ENCODE assay signal across 9 mouse cellular contexts in genomic region chr10:79971183-79971497, GRCm38 (mm10). TPM values are rescaled to one million over a fixed set of nuclear protein-coding genes. Genes with fewer than 3 reads are reported as not detected.
DNase-seq lines count a peak whose midpoint lies in the region; ATAC-seq lines count a peak whose summit lies in the region.
"Had no signal": no experiment of that assay in that cellular context is flagged by ENCODE, and none has a peak within 500 bp of the region (broad histone marks: within the 10 kb centered on the region; RNA-seq: fewer than 3 reads in every experiment).

No protein-coding gene starts in this region.

- peak overlapping the region; percentile 69 for H3K9ac ChIP-seq in embryonic facial prominence, embryonic 12.5 days
- H3K9ac ChIP-seq in intestine, embryonic 15.5 days = peak overlapping the region; percentile 52
- peak overlapping the region; percentile 47; the same call in 1 of the 2 replicates for H3K9ac ChIP-seq in neural tube, embryonic 12.5 days

- H3K36me3 ChIP-seq in embryonic facial prominence, embryonic 12.5 days = peaks cover 46% of the 10 kb centered on the region
- H3K36me3 ChIP-seq in intestine, embryonic 15.5 days = peaks cover 32% of the 10 kb centered on the region
- H3K36me3 ChIP-seq in neural tube, embryonic 12.5 days = peaks cover 45% of the 10 kb centered on the region

- H3K4me3 ChIP-seq in embryonic facial prominence, embryonic 12.5 days = peak overlapping the region; percentile 54
- H3K4me3 ChIP-seq in intestine, embryonic 15.5 days (replicated peaks) = peak overlapping the region; percentile 43
- H3K4me3 ChIP-seq in neural tube, embryonic 12.5 days = peak overlapping the region; percentile 23; the same call in 1 of the 2 replicates

- ATAC-seq in embryonic facial prominence, embryonic 12.5 days (ENCODE audit: insufficient number of reproducible peaks, insufficient read depth, low FRiP score, low TSS enrichment) = no peak
- ATAC-seq in intestine, embryonic 15.5 days = 0 out of 2 replicates have a peak, but pooled peaks have one; percentile 11
- ATAC-seq in neural tube, embryonic 12.5 days (ENCODE audit: low FRiP score, low read depth) = no peak

- peak overlapping the region; percentile 87 for H3K4me2 ChIP-seq in embryonic facial prominence, embryonic 12.5 days (replicated peaks)
- H3K4me2 ChIP-seq in intestine, embryonic 15.5 days (replicated peaks) = peak overlapping the region; percentile 88
- peak overlapping the region; percentile 60 for H3K4me2 ChIP-seq in neural tube, embryonic 12.5 days (replicated peaks)

- peaks cover 7% of the 10 kb centered on the region; the same call in 1 of the 2 replicates for H3K4me1 ChIP-seq in embryonic facial prominence, embryonic 12.5 days
- H3K4me1 ChIP-seq in intestine, embryonic 15.5 days (replicated peaks) = peaks cover 9% of the 10 kb centered on the region
- H3K4me1 ChIP-seq in neural tube, embryonic 12.5 days = peaks cover 9% of the 10 kb centered on the region

- peak overlapping the region; percentile 41; the same call in 1 of the 2 replicates for H3K27ac ChIP-seq in embryonic facial prominence, embryonic 12.5 days
- H3K27ac ChIP-seq in intestine, embryonic 15.5 days = no peak overlapping the region
- no peak overlapping the region for H3K27ac ChIP-seq in neural tube, embryonic 12.5 days

- peak; percentile 44 to 61 for DNase-seq in kidney, postnatal 4 days
- no peak for DNase-seq in kidney, postnatal 25 days
- DNase-seq in gastrocnemius, postnatal 10 days = no peak
- DNase-seq in layer of hippocampus, adult 18-20 months (ENCODE audit: low spot score in 2 of 2) = no peak
- no peak for DNase-seq in adrenal gland, postnatal 10 days
- DNase-seq: lung, postnatal 4 days had no signal

- peaks cover 19% of the 10 kb centered on the region; the same call in 1 of the 2 replicates for H3K27me3 ChIP-seq in embryonic facial prominence, embryonic 12.5 days
- H3K27me3 ChIP-seq in intestine, embryonic 15.5 days (replicated peaks) = peaks cover 33% of the 10 kb centered on the region
- peaks cover 41% of the 10 kb centered on the region for H3K27me3 ChIP-seq in neural tube, embryonic 12.5 days (replicated peaks)

- H3K9me3 ChIP-seq in embryonic facial prominence, embryonic 12.5 days = no peaks in the 10 kb centered on the region
- H3K9me3 ChIP-seq in intestine, embryonic 15.5 days = no peaks in the 10 kb centered on the region
- H3K9me3 ChIP-seq in neural tube, embryonic 12.5 days = no peaks in the 10 kb centered on the region

- 3% methylated on average over 21 of the region's 21 CpGs for WGBS in embryonic facial prominence, embryonic 12.5 days
- WGBS in intestine, embryonic 15.5 days = 3% methylated on average over 21 of the region's 21 CpGs
- 4% methylated on average over 21 of the region's 21 CpGs for WGBS in neural tube, embryonic 12.5 days

RNA-seq across cellular contexts. Expression of gene Grin3b, which starts 0.6 kb away (rescaled TPM):
- polyA plus RNA-seq in embryonic facial prominence, embryonic 12.5 days (2016; fragmentation: Nextera tagmentation; extraction: Ambion mirVana) = 0.50 and 0.92 TPM in 2 replicates
- 0.11 TPM in 2 replicates for polyA plus RNA-seq in intestine, embryonic 15.5 days (2015; fragmentation: Nextera tagmentation; extraction: Ambion mirVana)
- polyA plus RNA-seq in neural tube, embryonic 12.5 days (2016; fragmentation: Nextera tagmentation; extraction: Ambion mirVana) = 0.24 and 0.40 TPM in 2 replicates
- under 1 TPM; 0.14 to 0.38 TPM for total RNA-seq in gastrocnemius, postnatal 10 days (2021)
- under 1 TPM in 1 of 2 experiments, not detected in 1; 0.15 TPM for total RNA-seq in layer of hippocampus, adult 18-20 months (2021)
- total RNA-seq in adrenal gland, postnatal 10 days (2021) = under 1 TPM; 0.27 to 0.36 TPM

RNA-seq across cellular contexts. Expression of gene Wdr18, which starts 11.2 kb away (rescaled TPM):
- polyA plus RNA-seq in embryonic facial prominence, embryonic 12.5 days (2016; fragmentation: Nextera tagmentation; extraction: Ambion mirVana) = 118 and 120 TPM in 2 replicates
- polyA plus RNA-seq in intestine, embryonic 15.5 days (2015; fragmentation: Nextera tagmentation; extraction: Ambion mirVana) = 90.3 and 94.8 TPM in 2 replicates
- polyA plus RNA-seq in neural tube, embryonic 12.5 days (2016; fragmentation: Nextera tagmentation; extraction: Ambion mirVana) = 84.5 and 98.3 TPM in 2 replicates
- total RNA-seq in gastrocnemius, postnatal 10 days (2021) = 10 to 100 TPM; 18.0 to 21.8 TPM
- 10 to 100 TPM; 40.3 to 42.1 TPM for total RNA-seq in layer of hippocampus, adult 18-20 months (2021)
- 10 to 100 TPM; 32.4 to 34.9 TPM for total RNA-seq in adrenal gland, postnatal 10 days (2021)

RNA-seq across cellular contexts. Expression of gene Tmem259, which starts 13.0 kb away (rescaled TPM):
- 24.3 and 25.9 TPM in 2 replicates for polyA plus RNA-seq in embryonic facial prominence, embryonic 12.5 days (2016; fragmentation: Nextera tagmentation; extraction: Ambion mirVana)
- polyA plus RNA-seq in intestine, embryonic 15.5 days (2015; fragmentation: Nextera tagmentation; extraction: Ambion mirVana) = 18.1 and 19.6 TPM in 2 replicates
- 26.3 and 27.7 TPM in 2 replicates for polyA plus RNA-seq in neural tube, embryonic 12.5 days (2016; fragmentation: Nextera tagmentation; extraction: Ambion mirVana)
- total RNA-seq in gastrocnemius, postnatal 10 days (2021) = 10 to 100 TPM; 85.5 to 90.8 TPM
- 100 to 1,000 TPM; 118 to 123 TPM for total RNA-seq in layer of hippocampus, adult 18-20 months (2021)
- total RNA-seq in adrenal gland, postnatal 10 days (2021) = 100 to 1,000 TPM; 143 to 146 TPM

RNA-seq across cellular contexts. Expression of gene Cnn2, which starts 17.2 kb away (rescaled TPM):
- polyA plus RNA-seq in embryonic facial prominence, embryonic 12.5 days (2016; fragmentation: Nextera tagmentation; extraction: Ambion mirVana) = 311 and 313 TPM in 2 replicates
- polyA plus RNA-seq in intestine, embryonic 15.5 days (2015; fragmentation: Nextera tagmentation; extraction: Ambion mirVana) = 239 and 242 TPM in 2 replicates
- 106 and 107 TPM in 2 replicates for polyA plus RNA-seq in neural tube, embryonic 12.5 days (2016; fragmentation: Nextera tagmentation; extraction: Ambion mirVana)
- 10 to 100 TPM; 26.1 to 38.6 TPM for total RNA-seq in gastrocnemius, postnatal 10 days (2021)
- 1 to 10 TPM; 3.6 to 5.2 TPM for total RNA-seq in layer of hippocampus, adult 18-20 months (2021)
- 10 to 100 TPM; 46.8 to 57.8 TPM for total RNA-seq in adrenal gland, postnatal 10 days (2021)

RNA-seq across cellular contexts. Expression of gene Abca7, which starts 25.2 kb away (rescaled TPM):
- polyA plus RNA-seq in embryonic facial prominence, embryonic 12.5 days (2016; fragmentation: Nextera tagmentation; extraction: Ambion mirVana) = 2.6 and 3.9 TPM in 2 replicates
- 3.0 and 3.7 TPM in 2 replicates for polyA plus RNA-seq in intestine, embryonic 15.5 days (2015; fragmentation: Nextera tagmentation; extraction: Ambion mirVana)
- polyA plus RNA-seq in neural tube, embryonic 12.5 days (2016; fragmentation: Nextera tagmentation; extraction: Ambion mirVana) = 9.9 and 10.7 TPM in 2 replicates
- 1 to 10 TPM; 3.2 to 4.2 TPM for total RNA-seq in gastrocnemius, postnatal 10 days (2021)
- 10 to 100 TPM; 10.2 to 12.0 TPM for total RNA-seq in layer of hippocampus, adult 18-20 months (2021)
- 10 to 100 TPM; 16.0 to 19.8 TPM for total RNA-seq in adrenal gland, postnatal 10 days (2021)

Comparison
In these comparisons a context has a peak if more than half of its experiments do, and no peak if none do; other contexts are left out.
1. DNase-seq: peak in kidney, postnatal 4 days (2 of 2); none in kidney, postnatal 25 days (0 of 2), gastrocnemius, postnatal 10 days (single experiment), layer of hippocampus, adult 18-20 months (0 of 2) and adrenal gland, postnatal 10 days (single experiment).
2. Peak in every context shown above with its lines, with median percentiles within 50 percentile points of each other: H3K4me2 ChIP-seq, H3K4me3 ChIP-seq and H3K9ac ChIP-seq.